Mouse (Mus musculus): ENCODE results near the gene Ganc.

GRCm38 (mm10) chr2:120470856-120471255 is 67.2 kb downstream of the Ganc start:
- TF ChIP-seq CTCF (IDR thresholded peaks at IDR 0.05; ENCODE audit: insufficient read depth, low read depth, low read length) (no peak), POLR2A (IDR thresholded peaks at IDR 0.05; ENCODE audit: insufficient read depth, low read depth, low read length) (no peak)

Data from olfactory bulb, adult 2 months (tissue).